Mouse (Mus musculus): ENCODE results near the gene Gm17332.
"Not testable (repeated sequence)": the region's sequence is repeated elsewhere in the genome, so short reads cannot be mapped to it uniquely, and the experiment has no call there.

The Gm17332 gene

DNA sequence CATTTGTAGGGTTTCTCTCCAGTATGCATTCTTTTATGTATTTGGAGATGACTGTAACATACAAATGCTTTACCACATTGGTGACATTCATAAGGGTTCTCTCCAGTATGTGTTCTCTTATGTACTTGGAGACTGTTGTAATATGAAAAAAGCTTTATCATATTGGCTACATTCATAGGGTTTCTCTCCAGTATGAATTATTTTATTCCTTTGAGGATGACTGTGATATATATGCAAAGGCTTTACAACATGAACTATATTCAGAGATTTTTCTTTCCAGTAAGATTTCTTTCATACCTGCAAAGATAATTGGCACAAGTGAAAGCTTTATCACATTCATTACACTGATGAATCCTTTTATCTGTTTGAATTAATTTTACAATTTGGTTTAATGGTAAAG is at the start of gene Gm17332:
Gene Gm17332, minus strand, starts transcription at position 101 of the 400 bp plus-strand sequence.
- no peak for DNase-seq (ENCODE audit: low spot score)

DNA sequence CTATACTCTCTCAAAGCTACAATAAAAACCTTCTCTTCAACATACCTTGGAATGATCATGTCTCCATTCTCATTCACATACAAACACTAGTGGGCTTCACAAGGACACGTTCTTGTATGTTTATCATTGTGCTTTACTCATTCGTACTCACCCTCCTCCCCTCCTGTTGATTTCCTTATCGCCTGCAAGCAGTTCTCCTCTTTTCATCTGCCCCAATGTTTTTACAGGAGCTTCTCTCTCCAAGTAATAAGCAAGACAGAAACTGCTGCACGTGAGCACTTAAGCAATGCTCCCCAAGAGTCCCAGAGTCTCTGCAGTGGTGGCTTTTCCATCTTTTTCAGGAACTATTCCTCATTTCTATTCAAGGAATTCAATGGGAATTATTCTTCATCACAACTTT is 47.7 kb upstream of the Gm17332 start:
- no peak for DNase-seq (ENCODE audit: low spot score)

DNA sequence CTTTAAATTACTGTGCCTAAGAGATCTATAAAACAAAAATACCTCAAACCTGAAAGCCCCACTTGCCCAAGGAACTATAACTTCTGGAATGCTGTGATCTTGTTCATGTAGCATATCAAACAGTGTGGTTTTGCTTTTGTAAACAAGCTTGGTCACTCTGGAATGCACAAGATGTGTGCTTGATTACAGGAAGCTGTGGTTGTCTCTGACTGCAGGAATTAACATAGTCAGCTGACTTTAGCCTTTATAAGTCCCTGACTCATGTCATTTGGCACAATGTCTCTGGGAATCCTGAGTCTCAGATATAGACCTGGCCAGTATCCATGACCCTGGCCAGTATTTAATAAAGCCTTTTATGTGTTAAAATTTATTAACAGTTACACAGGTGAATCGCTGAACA is 43.1 kb upstream of the Gm17332 start:
- no peak for DNase-seq (ENCODE audit: low spot score)

DNA sequence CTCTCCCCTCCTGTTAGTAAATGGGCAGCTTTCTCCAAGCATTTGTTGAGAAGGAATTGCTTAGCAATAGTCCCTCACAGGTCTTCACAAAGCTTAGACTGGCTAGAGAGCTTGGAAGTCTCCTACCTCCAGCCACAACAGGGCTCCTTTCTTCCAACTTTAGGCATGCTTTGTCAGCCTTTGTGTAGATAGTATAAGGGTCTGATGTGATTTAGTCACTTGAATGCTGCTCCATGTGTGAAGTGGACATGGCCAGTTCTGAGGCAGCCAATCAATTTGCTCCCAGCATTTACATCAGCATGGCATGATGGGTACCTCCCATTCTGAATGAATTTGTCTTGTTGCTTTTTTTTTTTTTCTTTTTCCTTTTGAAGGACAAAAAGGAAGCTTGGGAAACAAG is 35.7 kb upstream of the Gm17332 start:
- DNase-seq (ENCODE audit: low spot score) = no peak

DNA sequence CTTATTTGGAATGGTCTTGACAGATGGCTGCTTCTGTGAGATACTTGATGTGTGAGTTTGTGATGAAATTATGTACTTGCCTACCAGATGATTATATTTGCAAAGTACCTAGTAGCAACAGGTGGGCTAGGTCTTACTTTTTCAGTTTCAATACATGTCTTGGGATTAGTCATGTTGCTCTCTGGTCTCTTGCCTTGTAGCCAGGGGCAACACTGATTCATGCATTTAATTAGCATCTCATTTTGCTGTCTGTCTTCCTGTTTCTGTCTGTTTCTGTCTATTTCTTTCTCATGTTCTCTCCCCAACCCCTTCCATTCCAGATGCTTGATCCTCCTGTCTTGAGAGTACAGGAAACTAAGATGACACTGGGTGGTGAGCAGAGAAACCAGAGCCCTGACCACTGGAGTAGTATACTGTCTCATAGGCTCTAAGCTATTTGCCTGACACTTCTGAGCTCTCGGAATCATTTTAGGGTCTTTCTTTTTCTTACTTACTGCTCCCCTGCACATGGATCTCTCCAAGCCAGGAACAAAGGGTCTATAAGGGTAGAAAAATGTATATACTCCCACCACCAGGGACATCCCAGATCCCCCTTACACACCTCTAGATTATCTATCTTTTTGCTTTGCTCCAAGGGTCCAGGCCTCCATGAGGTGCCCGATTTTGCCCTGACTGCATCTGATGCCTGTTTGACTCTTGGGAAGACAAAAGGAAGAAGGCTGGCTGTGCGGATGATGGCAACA is 13.5 kb upstream of the Gm17332 start:
- no peak for DNase-seq (ENCODE audit: low spot score)

DNA sequence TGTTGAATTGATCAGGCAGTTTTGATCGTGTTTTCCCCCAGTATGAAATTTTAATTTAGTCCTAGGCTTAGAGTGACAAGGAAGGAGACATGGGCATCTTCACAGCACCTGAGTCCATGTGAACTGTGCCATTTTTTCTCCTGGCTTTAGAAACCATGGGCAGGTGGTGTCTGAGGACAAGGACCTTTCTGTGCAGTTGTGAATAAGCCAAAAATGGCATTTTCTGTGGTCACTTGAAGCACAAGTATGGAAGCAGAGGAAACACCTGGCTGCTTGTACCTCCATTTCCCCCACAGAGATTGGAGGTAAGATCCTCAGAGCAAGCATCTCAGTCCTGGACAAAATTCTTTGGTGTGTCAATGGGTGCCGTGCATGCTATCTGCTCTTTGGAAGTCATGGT is 12.5 kb upstream of the Gm17332 start:
- DNase-seq (ENCODE audit: low spot score) = no peak

DNA sequence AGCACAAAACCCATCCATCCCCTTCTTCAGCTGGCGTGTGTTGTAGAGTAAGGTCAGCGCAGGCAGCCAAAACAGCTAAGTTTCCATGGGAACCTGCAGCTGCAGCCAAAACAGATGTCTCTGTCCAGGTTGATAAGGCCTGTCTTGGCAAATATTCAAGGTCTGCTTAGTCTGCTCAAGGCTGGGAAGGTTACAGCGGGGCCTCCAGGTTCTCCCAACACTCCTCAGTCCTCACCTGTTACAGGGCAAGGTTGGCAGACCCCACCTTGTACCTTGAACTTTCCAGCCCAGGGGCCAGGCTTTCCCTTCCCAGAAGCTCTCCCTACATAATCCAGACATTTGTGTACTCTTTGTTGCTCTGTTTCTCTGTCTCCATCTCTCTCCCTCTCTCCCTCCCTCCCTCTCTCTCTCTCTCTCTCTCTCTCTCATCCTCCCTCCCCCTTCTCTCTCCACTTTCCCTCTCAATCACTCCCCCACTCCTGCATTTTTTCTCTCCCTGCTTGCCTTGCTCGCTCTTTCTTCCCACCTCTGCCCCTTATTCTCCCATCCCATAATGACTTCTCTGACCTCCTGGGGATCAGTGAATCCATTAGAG is 12.1 kb downstream of the Gm17332 start:
- DNase-seq (ENCODE audit: low spot score) = no peak

DNA sequence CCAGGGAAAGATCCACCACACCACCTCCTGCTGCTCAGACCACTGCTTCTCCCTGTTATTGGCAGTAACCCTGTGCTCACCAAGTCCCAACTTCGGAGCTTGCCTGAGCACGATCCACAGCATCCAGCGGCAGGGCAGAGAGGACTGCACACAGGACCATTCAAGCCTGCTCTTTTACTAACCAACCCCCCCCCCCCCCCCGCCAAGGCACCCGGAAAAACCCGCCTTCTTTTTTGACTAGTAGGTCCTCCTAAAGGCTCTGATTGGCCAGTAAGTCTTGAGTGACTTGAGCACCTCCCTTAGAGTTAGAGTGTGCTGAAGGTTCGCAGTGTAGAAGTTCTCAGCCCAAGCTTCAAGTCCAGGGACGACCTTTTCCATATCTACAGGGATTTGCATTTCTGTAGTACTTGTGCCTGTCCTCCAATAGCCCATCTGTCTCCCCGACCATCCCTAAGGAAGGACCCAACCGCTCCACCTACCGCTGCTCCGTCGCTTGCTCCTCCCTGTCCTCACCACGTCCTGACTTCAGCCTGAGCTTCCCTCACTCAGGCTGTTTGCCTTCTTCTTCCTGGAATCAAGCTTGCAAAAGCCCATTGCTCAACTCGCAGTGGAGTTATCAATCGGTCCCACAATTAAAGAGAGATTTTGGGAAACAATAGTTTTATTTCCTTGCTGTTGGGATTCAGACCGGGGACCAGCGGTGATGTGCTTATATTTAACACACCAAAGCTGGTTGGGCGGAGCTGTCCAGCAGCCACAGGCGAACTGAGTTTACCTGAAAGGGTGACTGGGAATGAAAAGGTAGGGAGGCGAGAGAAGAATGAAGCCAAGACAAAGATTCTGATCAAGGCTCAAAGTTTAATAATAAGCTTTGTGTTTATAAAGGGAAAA is 12.9 kb downstream of the Gm17332 start:
- DNase-seq (ENCODE audit: low spot score) = no peak

DNA sequence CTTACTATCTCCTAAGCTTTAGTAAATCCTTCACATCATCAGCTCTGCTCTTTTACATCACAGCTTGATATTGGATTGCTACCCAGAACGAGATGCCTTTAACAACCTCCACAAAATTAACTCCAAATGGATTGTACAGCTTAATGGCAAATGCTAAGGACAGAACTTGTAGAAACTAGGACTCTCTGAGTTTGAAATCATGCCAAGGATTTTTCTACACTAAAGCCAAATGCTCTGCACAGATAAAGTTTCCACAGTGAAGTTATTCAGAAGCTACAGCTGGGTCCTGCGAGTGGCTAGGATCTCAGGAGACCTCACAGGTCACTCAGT is 13.5 kb downstream of the Gm17332 start:
- no peak for DNase-seq (ENCODE audit: low spot score)

DNA sequence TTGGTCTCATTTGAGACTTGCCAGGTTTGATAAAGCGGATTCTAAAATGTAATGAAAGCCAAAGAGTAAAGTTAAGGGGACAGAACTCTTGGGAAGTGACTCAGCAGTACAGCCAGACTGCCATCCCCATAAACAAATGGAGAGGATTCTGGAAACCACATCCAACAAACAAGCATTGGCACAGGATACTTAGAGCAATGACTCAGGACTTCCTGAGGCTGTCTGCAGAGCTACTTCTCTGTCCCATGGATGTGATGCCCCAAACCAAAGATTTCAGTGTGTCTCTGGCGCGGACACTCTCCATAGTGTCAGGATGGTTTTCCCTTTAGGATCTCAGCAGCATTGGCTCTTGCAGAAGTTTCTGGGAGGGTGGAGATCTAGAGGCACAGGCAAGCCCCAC is 25.2 kb downstream of the Gm17332 start:
- no peak for DNase-seq (ENCODE audit: low spot score)

DNA sequence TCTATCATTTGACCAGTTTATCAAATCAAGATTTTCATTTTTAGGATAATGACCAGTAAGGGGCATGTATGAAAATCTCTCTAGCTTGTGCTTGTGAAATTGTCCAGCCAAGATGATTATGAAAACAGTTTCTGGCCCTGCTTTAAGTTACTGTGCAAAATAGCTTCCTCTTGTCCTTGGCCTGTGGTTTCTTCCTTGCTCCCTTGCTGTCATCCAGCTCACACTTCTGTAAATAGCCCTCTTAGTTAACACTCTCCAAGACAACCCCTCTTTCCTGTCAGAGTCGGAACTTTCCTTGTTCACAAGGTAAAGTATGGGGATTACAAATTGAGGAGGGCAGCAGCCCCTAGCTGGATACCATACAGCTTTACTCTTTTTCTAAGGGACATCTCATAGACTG is 43.9 kb downstream of the Gm17332 start:
- DNase-seq (ENCODE audit: low spot score) = not testable (repeated sequence)

DNA sequence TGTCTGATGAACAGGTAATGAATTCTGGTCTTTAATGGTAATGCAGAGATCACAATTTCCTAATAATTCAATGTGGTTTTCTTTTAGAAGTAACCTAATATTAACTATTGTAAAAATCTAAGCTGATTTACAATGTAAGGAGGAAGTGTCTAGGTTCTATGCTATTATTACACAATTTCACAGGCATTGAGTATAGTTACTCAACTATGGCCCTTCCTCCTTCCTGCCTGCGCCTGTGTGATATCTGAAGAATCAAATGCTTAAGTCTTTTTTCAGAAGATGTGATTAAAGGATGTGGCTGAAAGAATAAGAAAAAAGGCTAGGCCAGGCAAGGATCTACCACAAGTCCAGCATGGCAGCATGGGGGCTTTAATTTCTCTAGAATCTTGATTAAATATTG is 47.4 kb downstream of the Gm17332 start:
- not testable (repeated sequence) for DNase-seq (ENCODE audit: low spot score)

DNA sequence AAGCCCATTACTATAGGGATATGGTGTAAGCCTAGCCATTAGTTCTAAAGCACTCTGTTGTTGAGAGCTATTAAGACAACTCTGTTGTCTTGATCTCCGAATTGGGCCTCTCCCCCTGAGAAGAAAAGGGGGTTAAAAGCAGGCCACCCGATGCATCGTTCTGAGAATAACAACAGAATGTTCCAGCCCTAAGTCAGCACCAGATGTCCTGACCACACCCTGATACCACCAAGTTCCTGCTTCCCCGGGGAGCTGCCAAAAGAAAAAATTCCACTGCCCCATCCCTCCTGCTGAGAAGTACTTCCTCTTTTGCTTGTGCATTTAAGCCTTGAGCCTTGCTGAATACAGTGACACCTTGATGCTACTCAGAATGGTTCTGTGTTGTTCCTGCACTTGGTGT is 48.5 kb downstream of the Gm17332 start:
- not testable (repeated sequence) for DNase-seq (ENCODE audit: low spot score)

Data from left cerebral cortex, adult 11 months (tissue).